Mouse (Mus musculus): ENCODE measurements around the gene Acvr2b. TPM values are rescaled to one million over a fixed set of nuclear protein-coding genes. Genes with fewer than 3 reads are reported as not detected.

The Acvr2b gene
- polyA plus RNA-seq, 1 experiment from 2014 or later = 100 TPM

DNA sequence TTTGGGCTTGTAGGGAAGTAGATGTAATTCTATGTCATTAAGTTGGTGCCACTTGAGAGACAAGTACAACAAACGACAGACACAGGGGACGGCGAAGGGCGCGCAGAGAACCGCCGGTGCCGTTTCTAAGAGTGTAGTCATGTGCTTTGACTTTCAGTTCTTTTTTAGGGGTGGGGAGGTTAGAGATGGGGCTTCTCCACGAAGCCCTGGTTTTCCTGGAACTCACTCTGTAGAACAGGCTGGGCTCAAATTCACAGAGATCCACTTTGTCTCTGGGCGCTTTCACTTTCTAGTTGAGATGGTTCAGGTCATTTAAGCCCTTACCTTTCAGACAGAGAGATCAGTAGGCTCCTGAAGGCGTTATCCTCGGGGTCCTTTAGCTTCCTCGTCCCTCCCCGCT, 54.0 kb downstream of the Acvr2b start:
- peaks cover 39% of the 10 kb centered on the region for H3K36me3 ChIP-seq
- H3K27me3 ChIP-seq (replicated peaks) = no peaks in the 10 kb centered on the region
- 90% methylated on average over 14 of the region's 14 CpGs for WGBS
- no peak overlapping the region for H3K4me3 ChIP-seq
- H3K4me2 ChIP-seq (replicated peaks) = no peak overlapping the region
- no peak for ATAC-seq (ENCODE audit: low FRiP score, low read depth)
- no peak overlapping the region for H3K9ac ChIP-seq
- no peaks in the 10 kb centered on the region for H3K9me3 ChIP-seq
- H3K27ac ChIP-seq = no peak overlapping the region
- H3K4me1 ChIP-seq = no peaks in the 10 kb centered on the region

GRCm38 (mm10) chr9:119457122-119457521, 55.2 kb downstream of the Acvr2b start:
- Histone ChIP-seq H3K27me3 (replicated peaks) (no peaks in the 10 kb centered on the region), H3K9ac (no peak overlapping the region), H3K4me3 (no peak overlapping the region), H3K4me2 (replicated peaks) (no peak overlapping the region), H3K27ac (no peak overlapping the region), H3K36me3 (peaks cover 30% of the 10 kb centered on the region), H3K4me1 (no peaks in the 10 kb centered on the region), H3K9me3 (no peaks in the 10 kb centered on the region)
- 93% methylated on average over 14 of the region's 14 CpGs for WGBS
- no peak for ATAC-seq (ENCODE audit: low FRiP score, low read depth)

GRCm38 (mm10) chr9:119460410-119460809, 58.5 kb downstream of the Acvr2b start:
- Histone ChIP-seq H3K27me3 (replicated peaks) (no peaks in the 10 kb centered on the region), H3K9me3 (no peaks in the 10 kb centered on the region), H3K36me3 (peaks cover 51% of the 10 kb centered on the region), H3K4me2 (replicated peaks) (no peak overlapping the region), H3K4me1 (no peaks in the 10 kb centered on the region), H3K9ac (no peak overlapping the region), H3K27ac (no peak overlapping the region), H3K4me3 (no peak overlapping the region)
- ATAC-seq (ENCODE audit: low FRiP score, low read depth) = peak; percentile 61; the same call in 1 of the 2 replicates
- WGBS = 52% methylated on average over 8 of the region's 8 CpGs

DNA sequence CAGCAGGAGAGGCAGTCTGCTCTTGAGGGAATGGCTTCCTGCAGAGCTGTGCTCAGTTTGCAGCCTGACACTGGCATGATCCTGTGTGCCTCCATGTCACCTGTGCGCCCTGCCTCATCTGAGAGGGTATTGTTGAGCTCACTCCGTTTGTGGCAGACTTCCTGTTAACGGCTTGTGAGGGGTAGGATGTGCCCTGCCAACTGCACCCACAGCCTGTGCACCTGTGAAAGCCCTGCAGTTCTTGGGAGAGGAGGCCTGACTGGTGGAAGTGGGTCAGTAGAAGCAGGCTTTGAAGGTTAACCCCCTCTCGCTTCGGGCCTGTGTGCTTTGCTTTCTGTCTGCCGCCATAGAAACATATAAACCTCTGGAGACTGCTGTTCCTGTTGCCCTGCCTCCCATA, 63.1 kb downstream of the Acvr2b start:
- H3K4me2 ChIP-seq (replicated peaks) = no peak overlapping the region
- WGBS = 83% methylated on average over 6 of the region's 6 CpGs
- ATAC-seq (ENCODE audit: low FRiP score, low read depth) = no peak
- no peak overlapping the region for H3K27ac ChIP-seq
- H3K9ac ChIP-seq = no peak overlapping the region
- no peaks in the 10 kb centered on the region for H3K9me3 ChIP-seq
- H3K27me3 ChIP-seq (replicated peaks) = no peaks in the 10 kb centered on the region
- peaks cover 58% of the 10 kb centered on the region for H3K36me3 ChIP-seq
- H3K4me3 ChIP-seq = no peak overlapping the region
- no peaks in the 10 kb centered on the region for H3K4me1 ChIP-seq

DNA sequence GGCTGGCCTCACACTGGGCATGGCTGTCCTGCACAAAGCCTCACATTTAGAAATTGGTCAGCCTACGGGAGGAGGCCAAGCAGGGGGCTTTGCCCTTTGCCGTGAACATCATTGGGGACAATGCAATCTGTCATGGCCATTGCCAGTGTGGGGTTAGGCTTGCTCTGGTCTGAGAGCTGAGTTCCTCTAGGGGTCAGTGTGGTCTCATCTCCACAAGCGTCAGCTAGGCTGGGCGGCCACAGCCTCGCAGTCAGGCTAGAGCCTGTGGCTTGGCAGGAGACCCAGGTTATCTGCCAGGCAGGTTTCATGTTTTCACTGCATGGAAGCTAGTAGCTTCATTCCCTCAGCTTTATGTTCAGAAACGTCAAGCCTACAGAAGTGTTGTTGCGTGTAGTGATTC, 63.7 kb downstream of the Acvr2b start:
- WGBS = 62% methylated on average over 7 of the region's 7 CpGs
- no peak overlapping the region for H3K9ac ChIP-seq
- H3K4me3 ChIP-seq = no peak overlapping the region
- H3K9me3 ChIP-seq = no peaks in the 10 kb centered on the region
- ATAC-seq (ENCODE audit: low FRiP score, low read depth) = no peak
- no peak overlapping the region for H3K4me2 ChIP-seq (replicated peaks)
- no peaks in the 10 kb centered on the region for H3K27me3 ChIP-seq (replicated peaks)
- peaks cover 59% of the 10 kb centered on the region for H3K36me3 ChIP-seq
- no peak overlapping the region for H3K27ac ChIP-seq
- H3K4me1 ChIP-seq = no peaks in the 10 kb centered on the region

DNA sequence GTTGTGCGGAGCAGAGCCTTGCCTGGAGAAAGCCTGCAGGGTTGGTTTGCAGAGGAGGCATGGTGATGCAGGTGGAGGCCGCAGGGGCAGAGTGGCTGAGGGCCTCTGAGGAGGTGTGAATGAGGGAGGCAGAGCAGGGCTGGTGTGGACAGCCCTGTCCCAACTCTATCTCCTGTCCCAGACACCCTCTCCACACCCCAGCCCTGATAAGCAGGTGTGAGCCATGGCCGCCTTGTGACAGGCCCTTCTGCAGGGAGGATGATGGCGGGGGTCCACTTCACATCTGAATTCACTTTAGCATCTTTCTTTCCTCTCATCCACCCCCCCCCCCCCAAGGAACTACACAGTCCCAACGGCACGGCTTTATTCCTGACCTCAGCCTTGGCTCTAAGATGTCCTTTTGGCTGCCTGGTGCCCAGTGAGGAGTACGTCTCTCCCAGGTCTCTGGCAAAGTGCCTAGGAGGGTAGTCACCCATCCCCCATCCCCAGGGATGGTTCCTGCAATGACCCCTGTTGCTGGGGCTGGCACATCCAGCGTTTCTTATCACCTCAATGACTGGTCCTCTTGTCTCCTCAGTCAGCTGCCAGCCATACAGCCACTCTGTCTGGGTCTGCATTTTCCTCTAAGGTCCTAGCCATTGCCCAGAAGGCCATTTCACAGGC, 67.9 kb downstream of the Acvr2b start:
- H3K36me3 ChIP-seq = peaks cover 27% of the 10 kb centered on the region
- no peaks in the 10 kb centered on the region for H3K9me3 ChIP-seq
- no peak overlapping the region for H3K9ac ChIP-seq
- no peaks in the 10 kb centered on the region for H3K27me3 ChIP-seq (replicated peaks)
- no peak overlapping the region for H3K27ac ChIP-seq
- ATAC-seq (ENCODE audit: low FRiP score, low read depth) = no peak
- H3K4me3 ChIP-seq = no peak overlapping the region
- 74% methylated on average over 8 of the region's 8 CpGs for WGBS
- H3K4me1 ChIP-seq = no peaks in the 10 kb centered on the region
- H3K4me2 ChIP-seq (replicated peaks) = no peak overlapping the region

GRCm38 (mm10) chr9:119472412-119472918, 70.5 kb downstream of the Acvr2b start:
- Histone ChIP-seq H3K36me3 (peaks cover 11% of the 10 kb centered on the region), H3K4me3 (no peak overlapping the region), H3K9ac (no peak overlapping the region), H3K9me3 (no peaks in the 10 kb centered on the region), H3K27me3 (replicated peaks) (no peaks in the 10 kb centered on the region), H3K4me1 (peaks cover 1% of the 10 kb centered on the region), H3K27ac (no peak overlapping the region), H3K4me2 (replicated peaks) (no peak overlapping the region)
- no peak for ATAC-seq (ENCODE audit: low FRiP score, low read depth)
- 81% methylated on average over 11 of the region's 11 CpGs for WGBS

- Histone ChIP-seq H3K36me3 (peaks cover 6% of the 10 kb centered on the region; the same call in 1 of the 2 replicates), H3K9me3 (no peaks in the 10 kb centered on the region), H3K27ac (no peak overlapping the region), H3K27me3 (replicated peaks) (no peaks in the 10 kb centered on the region), H3K4me1 (peaks cover 7% of the 10 kb centered on the region), H3K9ac (no peak overlapping the region), H3K4me2 (replicated peaks) (no peak overlapping the region), H3K4me3 (no peak overlapping the region)
- 90% methylated on average over 1 of the region's 1 CpGs for WGBS
- ATAC-seq (ENCODE audit: low FRiP score, low read depth) = no peak
Measured at GRCm38 (mm10) chr9:119473011-119473410, 71.1 kb downstream of the Acvr2b start.

DNA sequence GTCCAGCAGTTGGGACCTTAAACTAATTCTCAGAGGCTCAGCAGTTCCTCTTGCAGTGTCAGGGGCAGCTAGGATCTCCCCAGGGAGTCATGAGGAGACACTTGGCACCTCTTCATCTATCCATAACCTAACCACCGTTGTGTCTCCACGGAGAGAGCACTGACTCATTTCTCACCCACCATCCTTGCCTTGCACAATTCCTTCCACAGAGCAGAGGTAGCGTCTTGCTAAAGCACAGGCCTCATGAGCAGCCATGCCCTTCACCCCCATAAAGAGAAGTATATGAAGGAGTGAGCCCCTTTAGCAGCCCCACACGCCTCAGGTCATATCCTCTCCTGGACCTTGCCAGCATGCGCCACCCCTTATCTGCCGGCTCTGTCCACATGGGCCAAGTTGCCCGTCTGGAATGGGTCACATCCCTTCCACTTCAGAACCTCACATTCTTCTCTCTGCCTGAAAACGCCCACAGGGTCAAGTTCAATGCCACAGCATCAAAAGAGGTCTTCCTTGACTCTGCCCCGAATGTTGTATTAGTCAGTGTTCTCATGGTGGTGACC, 71.8 kb downstream of the Acvr2b start:
- no peak for ATAC-seq (ENCODE audit: low FRiP score, low read depth)
- H3K36me3 ChIP-seq = peaks cover 4% of the 10 kb centered on the region; the same call in 1 of the 2 replicates
- WGBS = 86% methylated on average over 9 of the region's 9 CpGs
- no peaks in the 10 kb centered on the region for H3K27me3 ChIP-seq (replicated peaks)
- no peaks in the 10 kb centered on the region for H3K9me3 ChIP-seq
- no peak overlapping the region for H3K4me3 ChIP-seq
- no peak overlapping the region for H3K4me2 ChIP-seq (replicated peaks)
- H3K9ac ChIP-seq = no peak overlapping the region
- peaks cover 13% of the 10 kb centered on the region for H3K4me1 ChIP-seq
- no peak overlapping the region for H3K27ac ChIP-seq

GRCm38 (mm10) chr9:119474717-119475611, 73.0 kb downstream of the Acvr2b start:
- H3K4me2 ChIP-seq (replicated peaks) = no peak overlapping the region
- H3K9ac ChIP-seq = no peak overlapping the region
- no peak overlapping the region for H3K4me3 ChIP-seq
- H3K4me1 ChIP-seq = peaks cover 21% of the 10 kb centered on the region
- H3K27me3 ChIP-seq (replicated peaks) = no peaks in the 10 kb centered on the region
- peaks cover 2% of the 10 kb centered on the region; the same call in 1 of the 2 replicates for H3K36me3 ChIP-seq
- H3K27ac ChIP-seq = no peak overlapping the region
- 61% methylated on average over 15 of the region's 15 CpGs for WGBS
- H3K9me3 ChIP-seq = no peaks in the 10 kb centered on the region
- no peak for ATAC-seq (ENCODE audit: low FRiP score, low read depth)

DNA sequence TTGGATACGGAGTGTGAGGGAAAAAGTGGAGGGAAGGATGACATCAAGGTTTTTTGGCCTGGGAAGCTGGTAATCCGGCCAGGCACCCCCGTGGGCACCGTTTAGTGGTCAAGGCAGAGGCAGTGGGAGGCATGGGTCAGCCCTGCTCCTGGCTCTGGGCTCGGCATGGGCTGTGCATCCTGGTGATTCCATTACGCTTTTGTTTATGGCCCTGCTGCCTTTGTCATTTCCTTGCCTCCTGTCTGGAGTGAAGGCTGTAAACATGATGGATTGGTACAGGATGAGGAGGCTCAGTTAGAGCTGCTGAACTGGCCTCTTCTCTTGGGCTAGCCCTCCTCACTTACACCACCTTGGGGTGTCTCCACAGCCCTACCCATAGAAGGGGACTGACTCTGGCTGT, 75.8 kb downstream of the Acvr2b start:
- 4% methylated on average over 6 of the region's 6 CpGs for WGBS
- H3K9ac ChIP-seq = no peak overlapping the region
- H3K9me3 ChIP-seq = no peaks in the 10 kb centered on the region
- H3K4me1 ChIP-seq = peaks cover 21% of the 10 kb centered on the region
- ATAC-seq (ENCODE audit: low FRiP score, low read depth) = peak; percentile 57
- no peaks in the 10 kb centered on the region for H3K27me3 ChIP-seq (replicated peaks)
- no peak overlapping the region for H3K27ac ChIP-seq
- no peak overlapping the region for H3K4me3 ChIP-seq
- peak overlapping the region; percentile 10; the same call in 1 of the 2 replicates for H3K4me2 ChIP-seq (replicated peaks)
- no peaks in the 10 kb centered on the region for H3K36me3 ChIP-seq

- Histone ChIP-seq H3K4me3 (no peak overlapping the region), H3K4me1 (peaks cover 22% of the 10 kb centered on the region), H3K4me2 (replicated peaks) (no peak overlapping the region), H3K36me3 (no peaks in the 10 kb centered on the region), H3K9ac (no peak overlapping the region), H3K27me3 (replicated peaks) (no peaks in the 10 kb centered on the region), H3K9me3 (no peaks in the 10 kb centered on the region), H3K27ac (no peak overlapping the region)
- WGBS = 73% methylated on average over 11 of the region's 11 CpGs
- no peak for ATAC-seq (ENCODE audit: low FRiP score, low read depth)
Measured at GRCm38 (mm10) chr9:119478345-119478744, 76.4 kb downstream of the Acvr2b start.
